Mouse (Mus musculus): ENCODE data around the gene Lenep. TPM values are rescaled to one million over a fixed set of nuclear protein-coding genes. Genes with fewer than 3 reads are reported as not detected.

The Lenep gene
- polyA plus RNA-seq, 1 experiment from 2014 or later = not detected

GRCm38 (mm10) chr3:89419571-89419970, 17.0 kb upstream of the Lenep start:
- H3K27ac ChIP-seq = peak overlapping the region; percentile 99
- H3K27me3 ChIP-seq = no peaks in the 10 kb centered on the region
- WGBS = 1% methylated on average over 9 of the region's 9 CpGs
- peaks cover 49% of the 10 kb centered on the region for H3K4me1 ChIP-seq (replicated peaks)
- peak overlapping the region; percentile 72 for H3K9ac ChIP-seq
- H3K9me3 ChIP-seq (replicated peaks) = no peaks in the 10 kb centered on the region
- H3K4me3 ChIP-seq = peak overlapping the region; percentile 70
- peak overlapping the region; percentile 71 for H3K4me2 ChIP-seq
- peaks cover 33% of the 10 kb centered on the region for H3K36me3 ChIP-seq
- no peak for ATAC-seq (replicated peaks; ENCODE audit: insufficient number of reproducible peaks, insufficient read depth, low FRiP score, low read depth)

GRCm38 (mm10) chr3:89418861-89419250, 16.3 kb upstream of the Lenep start:
- Histone ChIP-seq H3K9ac (peak overlapping the region; percentile 72), H3K9me3 (replicated peaks) (no peaks in the 10 kb centered on the region), H3K27me3 (no peaks in the 10 kb centered on the region), H3K4me2 (peak overlapping the region; percentile 71), H3K4me3 (peak overlapping the region; percentile 70), H3K36me3 (peaks cover 31% of the 10 kb centered on the region), H3K4me1 (replicated peaks) (peaks cover 46% of the 10 kb centered on the region), H3K27ac (peak overlapping the region; percentile 99)
- peak; percentile 37 for ATAC-seq (replicated peaks; ENCODE audit: insufficient number of reproducible peaks, insufficient read depth, low FRiP score, low read depth)
- under 1% methylated on average over 16 of the region's 16 CpGs for WGBS

GRCm38 (mm10) chr3:89418170-89418860, 15.7 kb upstream of the Lenep start, which contains the start of the genes Cks1b and Shc1:
Gene Cks1b, minus strand, starts transcription at chr3:89418383.
Gene Shc1, plus strand, starts transcription at chr3:89418443.
- Histone ChIP-seq H3K9me3 (replicated peaks) (no peaks in the 10 kb centered on the region), H3K4me1 (replicated peaks) (peaks cover 43% of the 10 kb centered on the region), H3K27me3 (no peaks in the 10 kb centered on the region), H3K27ac (peak within 1 kb of the TSS; percentile 99), H3K36me3 (peaks cover 28% of the 10 kb centered on the region), H3K9ac (peak within 1 kb of the TSS; percentile 72), H3K4me3 (peak within 1 kb of the TSS; percentile 70), H3K4me2 (peak within 1 kb of the TSS; percentile 71)
- ATAC-seq (replicated peaks; ENCODE audit: insufficient number of reproducible peaks, insufficient read depth, low FRiP score, low read depth) = peak; percentile 91
- under 1% methylated on average over 36 of the region's 39 CpGs for WGBS

- Histone ChIP-seq H3K27me3 (no peaks in the 10 kb centered on the region), H3K36me3 (peaks cover 28% of the 10 kb centered on the region), H3K4me3 (peak overlapping the region; percentile 70), H3K9ac (peak overlapping the region; percentile 58), H3K4me1 (replicated peaks) (peaks cover 39% of the 10 kb centered on the region), H3K4me2 (peak overlapping the region; percentile 71), H3K9me3 (replicated peaks) (no peaks in the 10 kb centered on the region), H3K27ac (peak overlapping the region; percentile 99)
- 0% methylated on average over 20 of the region's 20 CpGs for WGBS
- ATAC-seq (replicated peaks; ENCODE audit: insufficient number of reproducible peaks, insufficient read depth, low FRiP score, low read depth) = 0 out of 2 replicates have a peak, but pooled peaks have one; percentile 5
Measured at GRCm38 (mm10) chr3:89417840-89418169, 15.2 kb upstream of the Lenep start.

- 19% methylated on average over 2 of the region's 2 CpGs for WGBS
- peaks cover 28% of the 10 kb centered on the region for H3K36me3 ChIP-seq
- H3K4me1 ChIP-seq (replicated peaks) = peaks cover 32% of the 10 kb centered on the region
- no peak for ATAC-seq (replicated peaks; ENCODE audit: insufficient number of reproducible peaks, insufficient read depth, low FRiP score, low read depth)
- H3K9ac ChIP-seq = peak overlapping the region; percentile 58
- H3K4me3 ChIP-seq = peak overlapping the region; percentile 70
- H3K4me2 ChIP-seq = peak overlapping the region; percentile 71
- H3K27me3 ChIP-seq = no peaks in the 10 kb centered on the region
- peak overlapping the region; percentile 99 for H3K27ac ChIP-seq
- no peaks in the 10 kb centered on the region for H3K9me3 ChIP-seq (replicated peaks)
Measured at GRCm38 (mm10) chr3:89417131-89417530, 14.5 kb upstream of the Lenep start.

- no peak overlapping the region for H3K9ac ChIP-seq
- 0 out of 2 replicates have a peak overlapping the region, but pooled peaks have one; percentile 4 for H3K4me3 ChIP-seq
- peaks cover 24% of the 10 kb centered on the region for H3K4me1 ChIP-seq (replicated peaks)
- no peak for ATAC-seq (replicated peaks; ENCODE audit: insufficient number of reproducible peaks, insufficient read depth, low FRiP score, low read depth)
- no peaks in the 10 kb centered on the region for H3K27me3 ChIP-seq
- no peaks in the 10 kb centered on the region for H3K9me3 ChIP-seq (replicated peaks)
- no peak overlapping the region for H3K27ac ChIP-seq
- peaks cover 28% of the 10 kb centered on the region for H3K36me3 ChIP-seq
- no peak overlapping the region for H3K4me2 ChIP-seq
- 94% methylated on average over 8 of the region's 8 CpGs for WGBS
Measured at GRCm38 (mm10) chr3:89416158-89416557, 13.6 kb upstream of the Lenep start.

GRCm38 (mm10) chr3:89411490-89412393, 9.1 kb upstream of the Lenep start, which contains the start of gene Flad1:
Gene Flad1, minus strand, starts transcription at chr3:89411870.
- WGBS = 5% methylated on average over 28 of the region's 28 CpGs
- Histone ChIP-seq H3K4me2 (peak within 1 kb of the TSS; percentile 80), H3K9ac (peak within 1 kb of the TSS; percentile 62), H3K27me3 (no peaks in the 10 kb centered on the region), H3K4me1 (replicated peaks) (peaks cover 9% of the 10 kb centered on the region), H3K27ac (peak within 1 kb of the TSS; percentile 53), H3K9me3 (replicated peaks) (no peaks in the 10 kb centered on the region), H3K36me3 (peaks cover 35% of the 10 kb centered on the region), H3K4me3 (peak within 1 kb of the TSS; percentile 64)
- ATAC-seq (replicated peaks; ENCODE audit: insufficient number of reproducible peaks, insufficient read depth, low FRiP score, low read depth) = peak; percentile 99

GRCm38 (mm10) chr3:89410864-89411263, 8.3 kb upstream of the Lenep start:
- Histone ChIP-seq H3K36me3 (peaks cover 26% of the 10 kb centered on the region), H3K27ac (peak overlapping the region; percentile 29; the same call in 1 of the 2 replicates), H3K27me3 (no peaks in the 10 kb centered on the region)

GRCm38 (mm10) chr3:89409701-89410100, 7.1 kb upstream of the Lenep start:
- no peaks in the 10 kb centered on the region for H3K9me3 ChIP-seq (replicated peaks)
- H3K27ac ChIP-seq = no peak overlapping the region
- no peak overlapping the region for H3K4me3 ChIP-seq
- no peak for ATAC-seq (replicated peaks; ENCODE audit: insufficient number of reproducible peaks, insufficient read depth, low FRiP score, low read depth)
- H3K36me3 ChIP-seq = peaks cover 23% of the 10 kb centered on the region
- H3K9ac ChIP-seq = no peak overlapping the region
- no peaks in the 10 kb centered on the region for H3K27me3 ChIP-seq
- peaks cover 8% of the 10 kb centered on the region for H3K4me1 ChIP-seq (replicated peaks)
- H3K4me2 ChIP-seq = no peak overlapping the region
- WGBS = 91% methylated on average over 3 of the region's 3 CpGs

More at GRCm38 (mm10) chr3:89410864-89411263, 8.3 kb upstream of the Lenep start:
- Histone ChIP-seq H3K4me2 (peak overlapping the region; percentile 80), H3K4me3 (peak overlapping the region; percentile 64), H3K9me3 (replicated peaks) (no peaks in the 10 kb centered on the region), H3K9ac (peak overlapping the region; percentile 62), H3K4me1 (replicated peaks) (peaks cover 8% of the 10 kb centered on the region)
- ATAC-seq (replicated peaks; ENCODE audit: insufficient number of reproducible peaks, insufficient read depth, low FRiP score, low read depth) = no peak
- WGBS = 72% methylated on average over 10 of the region's 10 CpGs

GRCm38 (mm10) chr3:89408448-89408847, 5.9 kb upstream of the Lenep start:
- Histone ChIP-seq H3K9me3 (replicated peaks) (no peaks in the 10 kb centered on the region), H3K36me3 (peaks cover 27% of the 10 kb centered on the region), H3K4me2 (no peak overlapping the region), H3K9ac (no peak overlapping the region), H3K4me3 (no peak overlapping the region), H3K27me3 (no peaks in the 10 kb centered on the region), H3K27ac (no peak overlapping the region), H3K4me1 (replicated peaks) (peaks cover 8% of the 10 kb centered on the region)
- 63% methylated on average over 16 of the region's 16 CpGs for WGBS
- no peak for ATAC-seq (replicated peaks; ENCODE audit: insufficient number of reproducible peaks, insufficient read depth, low FRiP score, low read depth)

GRCm38 (mm10) chr3:89406887-89407286, 4.3 kb upstream of the Lenep start:
- WGBS = 90% methylated on average over 6 of the region's 6 CpGs
- Histone ChIP-seq H3K4me3 (no peak overlapping the region), H3K4me1 (replicated peaks) (peaks cover 8% of the 10 kb centered on the region), H3K9me3 (replicated peaks) (no peaks in the 10 kb centered on the region), H3K4me2 (no peak overlapping the region), H3K9ac (no peak overlapping the region), H3K36me3 (peaks cover 37% of the 10 kb centered on the region), H3K27ac (no peak overlapping the region), H3K27me3 (no peaks in the 10 kb centered on the region)
- no peak for ATAC-seq (replicated peaks; ENCODE audit: insufficient number of reproducible peaks, insufficient read depth, low FRiP score, low read depth)
